Mouse (Mus musculus): ENCODE data around the gene C530008M17Rik. TPM values are rescaled to one million over a fixed set of nuclear protein-coding genes. Genes with fewer than 3 reads are reported as not detected.

Gene C530008M17Rik
- polyA plus RNA-seq, 1 experiment, result 42.0 TPM

- Histone ChIP-seq H3K27me3 (replicated peaks) (no peaks in the 10 kb centered on the region), H3K4me3 (replicated peaks) (no peak overlapping the region), H3K36me3 (replicated peaks; ENCODE audit: low read length) (peaks cover 93% of the 10 kb centered on the region), H3K4me1 (peaks cover 58% of the 10 kb centered on the region), H3K9me3 (peaks cover 3% of the 10 kb centered on the region; the same call in 1 of the 2 replicates)
- TF ChIP-seq FLI1 (IDR thresholded peaks at IDR 0.05; ENCODE audit: low read length), result no peak
- no peak for TF ChIP-seq GATA1 (IDR thresholded peaks at IDR 0.05; ENCODE audit: borderline replicate concordance, low read length)
Measured at GRCm38 (mm10) chr5:76635592-76635991, 20.7 kb upstream of the C530008M17Rik start.

- Histone ChIP-seq H3K4me3 (replicated peaks) (peak overlapping the region; percentile 47), H3K27me3 (replicated peaks) (no peaks in the 10 kb centered on the region), H3K36me3 (replicated peaks; ENCODE audit: low read length) (peaks cover 85% of the 10 kb centered on the region), H3K4me1 (peaks cover 83% of the 10 kb centered on the region), H3K9me3 (no peaks in the 10 kb centered on the region)
- TF ChIP-seq GATA1 (IDR thresholded peaks at IDR 0.05; ENCODE audit: borderline replicate concordance, low read length) (no peak; the same call in 2 of the 3 replicates), FLI1 (IDR thresholded peaks at IDR 0.05; ENCODE audit: low read length) (no peak)
Measured at GRCm38 (mm10) chr5:76642076-76642475, 14.2 kb upstream of the C530008M17Rik start.

- Histone ChIP-seq H3K27me3 (replicated peaks) (no peaks in the 10 kb centered on the region), H3K4me3 (replicated peaks) (peak overlapping the region; percentile 82), H3K9me3 (no peaks in the 10 kb centered on the region), H3K36me3 (replicated peaks; ENCODE audit: low read length) (peaks cover 80% of the 10 kb centered on the region), H3K4me1 (peaks cover 87% of the 10 kb centered on the region)
- no peak for TF ChIP-seq GATA1 (IDR thresholded peaks at IDR 0.05; ENCODE audit: borderline replicate concordance, low read length)
- TF ChIP-seq FLI1 (IDR thresholded peaks at IDR 0.05; ENCODE audit: low read length), result no peak
Measured at GRCm38 (mm10) chr5:76644234-76644633, 12.1 kb upstream of the C530008M17Rik start.

DNA sequence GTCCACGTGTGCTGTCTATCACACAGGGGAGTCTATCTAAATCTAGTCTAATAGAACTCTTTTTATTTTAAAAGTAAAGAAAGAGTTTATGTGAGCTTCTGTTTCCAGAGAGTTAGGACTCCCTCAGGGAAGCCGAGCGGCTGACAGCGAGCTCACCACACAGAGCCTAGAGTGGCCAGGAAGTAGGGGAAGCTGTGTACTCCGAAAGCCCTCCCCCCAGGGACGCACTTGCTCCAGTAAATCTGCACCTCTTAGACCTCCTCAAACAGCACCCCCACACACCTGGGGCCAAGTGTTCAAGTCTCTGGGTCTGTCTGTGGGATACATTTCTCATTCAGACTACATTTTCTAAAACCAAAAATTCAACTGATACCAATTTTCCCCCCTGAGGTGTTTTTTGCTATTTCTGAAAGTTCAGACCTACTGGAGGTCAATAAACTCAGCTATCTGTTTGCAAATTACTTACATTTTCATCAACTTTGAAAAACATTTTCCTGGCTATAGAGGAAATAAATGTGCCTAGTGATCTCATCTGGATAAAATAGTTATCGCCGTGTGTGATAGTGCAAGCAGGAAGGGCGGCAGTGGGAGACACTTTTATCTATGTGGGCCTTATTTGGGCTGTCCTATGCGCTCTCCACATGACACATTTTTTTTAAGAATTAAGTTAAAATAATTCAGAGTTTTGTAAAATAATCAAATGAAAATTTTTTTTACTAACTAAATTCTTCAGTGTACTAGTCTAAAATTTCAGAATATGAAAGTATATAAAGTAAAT is 11.0 kb upstream of the C530008M17Rik start:
- Histone ChIP-seq H3K4me3 (replicated peaks) (no peak overlapping the region), H3K36me3 (replicated peaks; ENCODE audit: low read length) (peaks cover 71% of the 10 kb centered on the region), H3K27me3 (replicated peaks) (no peaks in the 10 kb centered on the region), H3K9me3 (no peaks in the 10 kb centered on the region), H3K4me1 (peaks cover 86% of the 10 kb centered on the region)
- TF ChIP-seq FLI1 (IDR thresholded peaks at IDR 0.05; ENCODE audit: low read length), result no peak
- no peak for TF ChIP-seq GATA1 (IDR thresholded peaks at IDR 0.05; ENCODE audit: borderline replicate concordance, low read length)

DNA sequence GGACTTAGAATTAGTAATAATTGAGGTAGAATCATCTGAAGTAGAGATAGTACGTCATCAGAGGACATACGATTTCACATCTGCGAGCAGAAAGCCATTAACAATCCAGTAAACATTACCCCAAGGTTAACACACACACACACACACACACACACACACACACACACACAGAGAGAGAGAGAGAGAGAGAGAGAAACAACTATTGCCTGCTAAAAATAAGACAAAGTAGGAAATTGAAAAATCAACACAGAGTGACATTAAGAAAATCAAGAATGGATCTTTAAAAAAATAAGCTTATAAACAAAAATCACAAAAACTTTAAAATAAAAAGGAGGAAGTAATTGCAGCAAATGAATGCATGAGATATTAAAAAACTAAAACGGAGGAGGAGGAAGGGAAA is 6.4 kb upstream of the C530008M17Rik start:
- Histone ChIP-seq H3K4me3 (replicated peaks) (no peak overlapping the region), H3K36me3 (replicated peaks; ENCODE audit: low read length) (peaks cover 29% of the 10 kb centered on the region), H3K27me3 (replicated peaks) (no peaks in the 10 kb centered on the region), H3K9me3 (no peaks in the 10 kb centered on the region), H3K4me1 (peaks cover 84% of the 10 kb centered on the region)
- TF ChIP-seq FLI1 (IDR thresholded peaks at IDR 0.05; ENCODE audit: low read length), result no peak
- TF ChIP-seq GATA1 (IDR thresholded peaks at IDR 0.05; ENCODE audit: borderline replicate concordance, low read length), result no peak

DNA sequence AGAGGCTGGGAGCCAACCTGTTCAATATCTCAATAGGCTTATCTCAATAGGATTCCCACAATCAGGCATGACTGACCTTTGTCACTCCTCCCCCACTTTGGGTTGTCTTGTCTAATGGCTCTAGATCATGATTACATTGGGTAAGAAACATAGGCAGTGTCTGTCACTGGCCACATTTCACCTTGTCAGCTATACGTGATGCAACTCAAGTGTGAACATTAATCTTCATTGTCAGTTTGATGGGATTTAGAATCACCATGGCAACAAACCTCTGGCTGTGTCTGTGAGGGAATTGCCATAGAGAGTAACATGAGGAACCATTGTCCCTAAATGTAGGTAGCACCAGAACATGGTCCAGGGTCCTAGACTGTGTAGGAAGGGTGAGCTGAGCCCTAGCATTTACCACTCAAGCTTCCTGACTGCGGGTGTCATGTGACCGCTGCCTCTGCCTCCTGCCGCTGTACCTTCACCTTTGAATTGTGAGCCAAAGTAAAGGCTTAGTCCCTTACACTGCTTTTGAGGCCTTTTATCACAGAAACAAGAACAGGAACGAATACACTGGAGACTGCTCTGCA is 5.1 kb upstream of the C530008M17Rik start:
- Histone ChIP-seq H3K9me3 (no peaks in the 10 kb centered on the region), H3K4me3 (replicated peaks) (no peak overlapping the region)
- no peak for TF ChIP-seq GATA1 (IDR thresholded peaks at IDR 0.05; ENCODE audit: borderline replicate concordance, low read length)
- TF ChIP-seq FLI1 (IDR thresholded peaks at IDR 0.05; ENCODE audit: low read length), result no peak

GRCm38 (mm10) chr5:76657245-76658083 is 1.2 kb downstream of the C530008M17Rik start:
- Histone ChIP-seq H3K36me3 (replicated peaks; ENCODE audit: low read length) (peaks cover 25% of the 10 kb centered on the region), H3K27me3 (replicated peaks) (peaks cover 2% of the 10 kb centered on the region), H3K9me3 (no peaks in the 10 kb centered on the region), H3K4me1 (peaks cover 72% of the 10 kb centered on the region), H3K4me3 (replicated peaks) (peak overlapping the region; percentile 96)
- TF ChIP-seq GATA1 (IDR thresholded peaks at IDR 0.05; ENCODE audit: borderline replicate concordance, low read length) (no peak), FLI1 (IDR thresholded peaks at IDR 0.05; ENCODE audit: low read length) (no peak)

More for the DNA sequence above, 5.1 kb upstream of the C530008M17Rik start:
- H3K36me3 ChIP-seq (replicated peaks; ENCODE audit: low read length), result peaks cover 17% of the 10 kb centered on the region
- peaks cover 79% of the 10 kb centered on the region for H3K4me1 ChIP-seq
- no peaks in the 10 kb centered on the region for H3K27me3 ChIP-seq (replicated peaks)

DNA sequence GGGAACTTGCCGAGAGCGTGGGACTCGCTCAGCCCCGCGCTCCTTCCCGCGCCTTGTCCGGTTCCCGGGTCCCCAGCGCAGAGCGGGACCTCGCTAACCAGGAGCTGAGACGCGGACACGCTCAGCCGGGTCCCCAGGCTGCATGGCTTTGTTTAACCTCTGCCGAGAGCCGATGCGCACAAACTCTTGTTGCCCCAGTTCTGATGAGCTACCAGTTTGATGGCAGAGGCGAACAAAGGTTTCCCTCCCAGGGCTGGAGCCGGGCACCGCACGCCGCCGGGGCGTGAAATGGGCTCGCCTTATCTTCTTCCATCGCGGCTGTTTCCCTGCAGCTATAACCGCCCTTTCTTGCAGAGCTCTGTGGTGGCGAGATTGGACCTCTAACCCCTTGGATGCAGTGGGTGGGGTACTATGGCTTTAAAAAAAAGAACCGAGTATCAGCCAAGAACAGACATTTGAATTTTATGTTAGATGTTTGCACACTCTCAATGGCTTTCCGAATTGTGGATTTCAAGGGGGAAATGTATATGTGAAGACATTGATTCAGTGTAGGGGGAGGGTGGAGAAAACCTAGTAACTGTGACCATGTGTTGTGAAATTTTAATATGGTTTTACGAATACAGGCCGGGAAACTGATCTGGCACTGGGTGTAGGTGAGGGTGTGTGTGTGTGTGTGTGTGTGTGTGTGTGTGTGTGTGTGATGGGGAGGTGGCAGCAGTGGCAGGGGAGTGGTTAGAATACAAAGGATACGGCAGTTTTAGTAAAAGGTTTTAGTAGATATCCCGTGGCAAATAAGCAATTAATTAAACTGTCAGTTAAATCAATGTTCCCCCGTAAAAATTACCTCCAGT is 2.0 kb downstream of the C530008M17Rik start:
- Histone ChIP-seq H3K36me3 (replicated peaks; ENCODE audit: low read length) (peaks cover 31% of the 10 kb centered on the region), H3K4me3 (replicated peaks) (peak overlapping the region; percentile 96), H3K9me3 (no peaks in the 10 kb centered on the region), H3K27me3 (replicated peaks) (peaks cover 2% of the 10 kb centered on the region), H3K4me1 (peaks cover 70% of the 10 kb centered on the region)
- TF ChIP-seq FLI1 (IDR thresholded peaks at IDR 0.05; ENCODE audit: low read length) (no peak), GATA1 (IDR thresholded peaks at IDR 0.05; ENCODE audit: borderline replicate concordance, low read length) (no peak)
